Mouse (Mus musculus) midbrain, embryonic 16.5 days (tissue): ENCODE measurements around the gene Abtb2. TPM values are rescaled to one million over a fixed set of nuclear protein-coding genes. Genes with fewer than 3 reads are reported as not detected.
A peak's percentile ranks its signal among the peaks of the same experiment; 100 is the strongest.

Source experiments
- ATAC-seq: fragments of 200-750 bp; cut with Nextera tagmentation; 2 replicates; pipeline ENCODE4 v1.8.0; 2017; ENCODE audit warnings: moderate TSS enrichment
- H3K27ac ChIP-seq: fragments of 300-500 bp; sonication (generic); 2 replicates; pipeline ENCODE4 v1.5.1; 2014; ENCODE audit warnings: mild to moderate bottlenecking, low read length, mixed read lengths
- H3K27me3 ChIP-seq: fragments of 300-500 bp; sonication (generic); 2 replicates; pipeline ENCODE4 v1.6.1; 2014; ENCODE audit warnings: low read depth, low read length, mixed read lengths; ENCODE audit not compliant: control insufficient read depth, insufficient read depth
- H3K36me3 ChIP-seq: fragments of 300-500 bp; sonication (generic); 2 replicates; pipeline ENCODE4 v1.6.1; 2014; ENCODE audit warnings: mild to moderate bottlenecking, low read length, moderate library complexity, mixed read lengths; ENCODE audit not compliant: control insufficient read depth, insufficient read depth
- H3K4me1 ChIP-seq: fragments of 300-500 bp; sonication (generic); 2 replicates; pipeline ENCODE4 v1.6.1; 2014; ENCODE audit warnings: mild to moderate bottlenecking, low read length, mixed read lengths; ENCODE audit not compliant: control insufficient read depth, insufficient read depth
- H3K4me2 ChIP-seq: fragments of 300-500 bp; sonication (generic); 2 replicates; pipeline ENCODE4 v1.6.1; 2014; ENCODE audit warnings: mild to moderate bottlenecking, low read length, mixed read lengths
- H3K4me3 ChIP-seq: fragments of 300-500 bp; sonication (generic); 2 replicates; pipeline ENCODE4 v1.5.1; 2014; ENCODE audit warnings: low read depth, mild to moderate bottlenecking, low read length, moderate library complexity, mixed read lengths
- H3K9ac ChIP-seq: fragments of 300-500 bp; sonication (generic); 2 replicates; pipeline ENCODE4 v1.6.1; 2014; ENCODE audit warnings: low read depth, low read length, mixed read lengths
- H3K9me3 ChIP-seq: fragments of 300-500 bp; sonication (generic); replicated peaks from 2 replicates; pipeline ENCODE4 v1.6.1; 2014; ENCODE audit warnings: mild to moderate bottlenecking, low read length, mixed read lengths; ENCODE audit not compliant: control insufficient read depth, poor library complexity, severe bottlenecking
- WGBS: fragments of 180-500 bp; shearing (Covaris S2); extraction: QIAGEN DNeasy Blood & Tissue Kit; methylation state at CpG from one replicate; pipeline ENCODE4 v1.1.7; 2014; 5-methylcytosine and 5-hydroxymethylcytosine counted together
- polyA plus RNA-seq: library from polyadenylated mRNA; unstranded; fragments of >200 nt; fragmentation: Nextera tagmentation; extraction: Ambion mirVana; gene quantifications from 2 replicates; pipeline ENCODE4 v1.2.1, GENCODE M21; 2015

Gene Abtb2
- polyA plus RNA-seq, 1 experiment from 2014 or later = 8.7 TPM

- Histone ChIP-seq H3K4me2 (no peak overlapping the region), H3K4me3 (no peak overlapping the region), H3K27me3 (no peaks in the 10 kb centered on the region), H3K4me1 (peaks cover 6% of the 10 kb centered on the region), H3K27ac (no peak overlapping the region), H3K9me3 (no peaks in the 10 kb centered on the region), H3K36me3 (no peaks in the 10 kb centered on the region), H3K9ac (no peak overlapping the region)
- 88% methylated on average over 5 of the region's 5 CpGs for WGBS
- ATAC-seq = no peak
Measured at GRCm38 (mm10) chr2:103681149-103681548, 115.0 kb downstream of the Abtb2 start.

GRCm38 (mm10) chr2:103682261-103682722 is 116.2 kb downstream of the Abtb2 start:
- no peak overlapping the region for H3K27ac ChIP-seq
- H3K4me2 ChIP-seq = no peak overlapping the region

DNA sequence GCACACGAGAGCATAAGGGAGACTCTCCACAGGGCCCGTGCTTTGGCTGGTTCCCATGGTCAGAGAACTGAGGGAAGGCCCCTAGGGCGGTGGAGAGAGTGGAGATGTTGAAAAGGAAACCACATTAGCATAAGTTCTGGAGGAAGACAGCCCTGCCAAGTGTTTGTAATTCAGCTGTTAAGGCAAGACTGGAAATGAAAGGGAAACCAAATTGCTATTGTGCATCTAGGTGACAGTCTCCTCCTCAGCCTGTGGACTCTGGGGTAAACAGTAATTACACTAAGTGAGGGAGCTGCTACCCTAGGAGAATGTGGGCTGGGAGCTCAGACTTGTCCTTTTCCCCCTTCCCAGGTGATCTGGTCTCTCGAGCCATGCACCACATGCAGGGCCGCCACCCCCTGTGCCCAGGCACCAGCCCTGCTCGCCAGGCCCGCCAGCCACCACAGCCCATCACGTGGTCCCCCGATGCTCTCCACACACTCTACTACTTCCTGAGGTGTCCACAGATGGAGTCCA is 116.9 kb downstream of the Abtb2 start:
- H3K4me1 ChIP-seq = no peaks in the 10 kb centered on the region
- H3K4me3 ChIP-seq = no peak overlapping the region
- H3K27me3 ChIP-seq = no peaks in the 10 kb centered on the region
- H3K36me3 ChIP-seq = no peaks in the 10 kb centered on the region
- no peak overlapping the region for H3K4me2 ChIP-seq
- no peak overlapping the region for H3K27ac ChIP-seq
- peak; percentile 36; the same call in 1 of the 2 replicates for ATAC-seq
- whole genome bisulfite sequencing = 75% methylated on average over 9 of the region's 9 CpGs
- no peak overlapping the region for H3K9ac ChIP-seq
- H3K9me3 ChIP-seq = no peaks in the 10 kb centered on the region

More at GRCm38 (mm10) chr2:103682261-103682722, 116.2 kb downstream of the Abtb2 start:
- H3K4me3 ChIP-seq = no peak overlapping the region
- WGBS = 76% methylated on average over 9 of the region's 9 CpGs
- no peaks in the 10 kb centered on the region for H3K27me3 ChIP-seq
- H3K4me1 ChIP-seq = no peaks in the 10 kb centered on the region
- no peaks in the 10 kb centered on the region for H3K9me3 ChIP-seq
- no peaks in the 10 kb centered on the region for H3K36me3 ChIP-seq
- ATAC-seq = no peak
- no peak overlapping the region for H3K9ac ChIP-seq

- H3K4me1 ChIP-seq = no peaks in the 10 kb centered on the region
- ATAC-seq = no peak
- H3K36me3 ChIP-seq = no peaks in the 10 kb centered on the region
- no peak overlapping the region for H3K4me3 ChIP-seq
- no peak overlapping the region for H3K27ac ChIP-seq
- no peaks in the 10 kb centered on the region for H3K9me3 ChIP-seq
- 91% methylated on average over 2 of the region's 2 CpGs for WGBS
- no peak overlapping the region for H3K9ac ChIP-seq
- H3K27me3 ChIP-seq = no peaks in the 10 kb centered on the region
- no peak overlapping the region for H3K4me2 ChIP-seq
Measured at GRCm38 (mm10) chr2:103684431-103684830, 118.3 kb downstream of the Abtb2 start.

- Histone ChIP-seq H3K4me2 (no peak overlapping the region), H3K4me1 (no peaks in the 10 kb centered on the region), H3K27ac (no peak overlapping the region), H3K4me3 (no peak overlapping the region), H3K36me3 (no peaks in the 10 kb centered on the region), H3K27me3 (no peaks in the 10 kb centered on the region), H3K9ac (no peak overlapping the region), H3K9me3 (no peaks in the 10 kb centered on the region)
- ATAC-seq = no peak
- 74% methylated on average over 7 of the region's 7 CpGs for WGBS
Measured at GRCm38 (mm10) chr2:103684926-103685577, 118.9 kb downstream of the Abtb2 start.

DNA sequence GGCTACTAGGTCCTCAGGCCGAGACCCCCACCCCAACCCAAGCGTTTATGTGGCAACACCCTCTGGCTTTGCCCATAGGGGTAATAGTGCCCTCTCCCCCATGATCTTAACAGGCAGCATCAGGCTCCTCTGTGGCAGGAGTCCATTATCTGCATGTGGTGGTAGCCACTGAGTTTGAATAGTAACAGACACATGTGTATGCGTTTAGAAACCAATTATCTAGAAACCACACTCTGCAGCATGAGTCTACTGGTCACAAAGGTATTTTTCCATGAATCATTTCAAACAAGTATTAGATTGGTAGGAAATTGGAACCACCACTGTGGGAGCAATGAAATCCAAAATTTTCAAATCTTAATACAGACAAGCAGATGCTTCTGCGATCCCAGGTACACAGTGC is 119.5 kb downstream of the Abtb2 start:
- Histone ChIP-seq H3K27ac (no peak overlapping the region), H3K36me3 (no peaks in the 10 kb centered on the region), H3K27me3 (no peaks in the 10 kb centered on the region), H3K4me3 (no peak overlapping the region), H3K9me3 (no peaks in the 10 kb centered on the region), H3K9ac (no peak overlapping the region), H3K4me2 (no peak overlapping the region), H3K4me1 (no peaks in the 10 kb centered on the region)
- ATAC-seq = no peak
- 84% methylated on average over 4 of the region's 4 CpGs for WGBS

DNA sequence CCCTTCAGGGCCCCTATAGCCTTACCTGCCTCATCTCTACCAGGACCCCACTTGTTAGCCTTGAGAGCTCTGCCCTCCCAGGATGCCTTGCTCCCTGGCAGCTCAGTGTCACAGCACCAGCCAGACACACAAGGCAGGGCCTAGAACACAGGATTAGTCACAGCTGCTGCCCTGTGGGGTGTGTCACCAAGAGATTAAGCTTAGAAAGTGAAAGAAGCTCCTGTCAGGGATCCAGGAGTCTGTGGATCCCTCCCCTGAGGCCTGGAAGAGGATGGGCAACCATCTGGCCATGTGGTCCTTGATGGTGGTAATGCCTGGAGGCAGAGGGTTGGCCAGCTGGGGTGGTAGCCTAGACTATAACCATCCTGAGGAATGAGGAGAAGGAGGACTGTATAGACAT is 121.0 kb downstream of the Abtb2 start:
- H3K36me3 ChIP-seq = no peaks in the 10 kb centered on the region
- no peaks in the 10 kb centered on the region for H3K4me1 ChIP-seq
- ATAC-seq = no peak
- no peak overlapping the region for H3K9ac ChIP-seq
- H3K4me3 ChIP-seq = no peak overlapping the region
- H3K27me3 ChIP-seq = no peaks in the 10 kb centered on the region
- H3K27ac ChIP-seq = no peak overlapping the region
- no peaks in the 10 kb centered on the region for H3K9me3 ChIP-seq
- H3K4me2 ChIP-seq = no peak overlapping the region

GRCm38 (mm10) chr2:103687888-103688287 is 121.8 kb downstream of the Abtb2 start:
- no peak overlapping the region for H3K4me2 ChIP-seq
- H3K9me3 ChIP-seq = no peaks in the 10 kb centered on the region
- H3K27me3 ChIP-seq = no peaks in the 10 kb centered on the region
- no peaks in the 10 kb centered on the region for H3K36me3 ChIP-seq
- no peak for ATAC-seq
- no peak overlapping the region for H3K9ac ChIP-seq
- H3K4me1 ChIP-seq = no peaks in the 10 kb centered on the region
- H3K27ac ChIP-seq = no peak overlapping the region
- H3K4me3 ChIP-seq = no peak overlapping the region

DNA sequence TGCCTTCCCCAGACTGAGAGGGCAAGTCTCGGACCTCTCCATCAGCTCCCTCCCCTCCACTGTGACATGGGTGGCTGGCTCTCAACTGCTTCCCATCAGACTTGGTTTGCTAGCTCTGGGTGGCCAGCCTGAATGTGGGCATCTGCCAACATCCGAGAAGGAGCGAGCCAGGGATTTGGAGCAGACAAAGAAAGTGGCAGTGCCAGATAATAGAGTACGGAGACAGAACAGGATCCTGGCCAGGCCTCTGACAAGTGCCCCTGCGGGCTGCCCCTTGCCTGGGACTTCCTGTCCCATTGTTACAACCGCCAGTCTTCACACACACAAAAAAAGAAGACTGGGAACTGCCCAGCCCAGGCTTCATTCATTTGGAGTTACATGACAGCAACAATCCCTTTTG is 124.3 kb downstream of the Abtb2 start:
- H3K27me3 ChIP-seq = no peaks in the 10 kb centered on the region
- no peak overlapping the region for H3K4me3 ChIP-seq
- H3K9ac ChIP-seq = no peak overlapping the region
- 13% methylated on average over 6 of the region's 6 CpGs for WGBS
- 0 out of 2 replicates have a peak overlapping the region, but pooled peaks have one; percentile 12 for H3K27ac ChIP-seq
- ATAC-seq = peak; percentile 88
- no peaks in the 10 kb centered on the region for H3K4me1 ChIP-seq
- no peaks in the 10 kb centered on the region for H3K9me3 ChIP-seq
- H3K4me2 ChIP-seq = no peak overlapping the region
- no peaks in the 10 kb centered on the region for H3K36me3 ChIP-seq
